Mouse (Mus musculus) stomach, postnatal 0 days (tissue): ENCODE measurements around the gene Ace3. TPM values are rescaled to one million over a fixed set of nuclear protein-coding genes. Genes with fewer than 3 reads are reported as not detected.

ENCODE experiments used
- ATAC-seq: fragments of 200-750 bp; cut with Nextera tagmentation; 2 replicates; pipeline ENCODE4 v1.8.0; 2017; ENCODE audit not compliant: low FRiP score, low TSS enrichment
- DNase-seq: peaks from one replicate; pipeline ENCODE4 v3.0.0-alpha.2; 2016; ENCODE audit warnings: low spot score
- H3K27ac ChIP-seq: fragments of 300-500 bp; sonication (generic); replicated peaks from 2 replicates; pipeline ENCODE4 v1.5.1; 2014; ENCODE audit warnings: mild to moderate bottlenecking, control low read depth
- H3K27me3 ChIP-seq: fragments of 300-500 bp; sonication (generic); 2 replicates; pipeline ENCODE4 v1.6.1; 2014; ENCODE audit warnings: low read length; ENCODE audit not compliant: control insufficient read depth, insufficient read depth
- H3K36me3 ChIP-seq: fragments of 300-500 bp; sonication (generic); 2 replicates; pipeline ENCODE4 v1.6.1; 2014; ENCODE audit warnings: low read length, mixed read lengths; ENCODE audit not compliant: control insufficient read depth, insufficient read depth
- H3K4me1 ChIP-seq: fragments of 300-500 bp; sonication (generic); replicated peaks from 2 replicates; pipeline ENCODE4 v1.6.1; 2014; ENCODE audit warnings: antibody characterized with exemption; ENCODE audit not compliant: control insufficient read depth, insufficient read depth
- H3K4me2 ChIP-seq: fragments of 300-500 bp; sonication (generic); replicated peaks from 2 replicates; pipeline ENCODE4 v1.6.1; 2014; ENCODE audit warnings: low read depth, mild to moderate bottlenecking, control low read depth, moderate library complexity
- H3K4me3 ChIP-seq: fragments of 300-500 bp; sonication (generic); 2 replicates; pipeline ENCODE4 v1.5.1; 2014; ENCODE audit warnings: low read depth, low read length, control low read depth
- H3K9ac ChIP-seq: fragments of 300-500 bp; sonication (generic); 2 replicates; pipeline ENCODE4 v1.6.1; 2014; ENCODE audit warnings: mild to moderate bottlenecking, low read length, control low read depth, mixed read lengths
- H3K9me3 ChIP-seq: fragments of 300-500 bp; sonication (generic); 2 replicates; pipeline ENCODE4 v1.6.1; 2016; ENCODE audit warnings: low read length; ENCODE audit not compliant: control insufficient read depth
- CTCF ChIP-seq: IDR thresholded peaks from 2 replicates; pipeline ENCODE4 v1.5.1; 2016; ENCODE audit warnings: antibody characterized with exemption, low read depth, mild to moderate bottlenecking, moderate library complexity
- EP300 ChIP-seq: optimal IDR thresholded peaks from 2 replicates; pipeline ENCODE3; 2016; ENCODE audit warnings: antibody characterized with exemption
- WGBS: fragments of 180-500 bp; shearing (Covaris S2); extraction: QIAGEN DNeasy Blood & Tissue Kit; methylation state at CpG from one replicate; pipeline ENCODE4 v1.1.7; 2014; 5-methylcytosine and 5-hydroxymethylcytosine counted together
- polyA plus RNA-seq: library from polyadenylated mRNA; unstranded; fragments of >200 nt; fragmentation: Nextera tagmentation; extraction: Ambion mirVana; gene quantifications from 2 replicates; pipeline ENCODE4 v1.2.1, GENCODE M21; 2015

The Ace3 gene
- polyA plus RNA-seq, 1 experiment from 2014 or later, result not detected

- ATAC-seq, result no peak
- Histone ChIP-seq H3K4me2 (no peak overlapping the region), H3K4me1 (no peaks in the 10 kb centered on the region), H3K27me3 (no peaks in the 10 kb centered on the region), H3K4me3 (no peak overlapping the region), H3K9ac (no peak overlapping the region), H3K36me3 (peaks cover 13% of the 10 kb centered on the region; the same call in 1 of the 2 replicates), H3K9me3 (no peaks in the 10 kb centered on the region), H3K27ac (no peak overlapping the region)
- 68% methylated on average over 9 of the region's 9 CpGs for WGBS
- TF ChIP-seq EP300 (no peak), CTCF (no peak)
- DNase-seq, result no peak
These were observed 52.1 kb downstream of the Ace3 start for GRCm38 (mm10) chr11:106046584-106046983.

DNA sequence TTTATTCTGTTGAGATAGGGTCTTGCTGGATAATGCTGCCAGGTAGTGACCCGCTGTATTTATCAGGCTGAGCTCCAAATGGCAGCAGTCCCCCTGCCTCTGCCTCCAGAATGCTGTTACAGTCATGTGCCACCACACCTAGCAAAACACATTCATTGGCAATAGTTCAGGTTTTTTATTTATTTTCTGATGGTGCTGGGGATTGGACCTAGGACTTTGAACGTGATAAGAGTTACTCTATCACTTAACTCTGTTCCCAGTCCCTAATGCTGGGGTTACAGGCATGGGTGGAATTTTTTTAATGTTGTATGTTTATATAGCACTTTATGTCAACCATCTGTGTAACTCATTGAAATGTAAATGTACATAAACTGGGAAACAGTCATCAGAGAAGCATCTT lies 59.4 kb downstream of the Ace3 start:
- WGBS, result 68% methylated on average over 2 of the region's 2 CpGs
- H3K9ac ChIP-seq, result no peak overlapping the region

DNA sequence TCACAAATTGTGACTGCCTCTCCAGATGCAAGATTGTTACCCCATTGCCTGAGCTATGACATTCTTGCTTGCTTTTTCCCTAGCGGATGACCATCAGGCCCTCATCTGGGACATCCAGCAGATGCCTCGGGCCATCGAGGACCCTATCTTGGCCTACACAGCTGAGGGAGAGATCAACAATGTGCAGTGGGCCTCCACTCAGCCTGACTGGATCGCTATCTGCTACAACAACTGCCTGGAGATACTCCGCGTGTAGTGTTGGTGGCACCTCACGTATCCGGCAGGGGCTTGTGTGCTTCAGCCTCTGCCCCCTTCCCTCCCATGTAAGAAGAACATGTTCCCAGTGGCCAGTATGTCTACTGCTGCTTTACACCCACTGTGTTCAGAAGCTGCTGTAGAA lies 60.1 kb downstream of the Ace3 start:
- ATAC-seq (no peak), DNase-seq (no peak)
- Histone ChIP-seq H3K27me3 (no peaks in the 10 kb centered on the region), H3K9ac (no peak overlapping the region), H3K9me3 (no peaks in the 10 kb centered on the region), H3K36me3 (peaks cover 52% of the 10 kb centered on the region), H3K4me1 (no peaks in the 10 kb centered on the region), H3K4me2 (no peak overlapping the region), H3K27ac (no peak overlapping the region), H3K4me3 (no peak overlapping the region)
- no peak for TF ChIP-seq CTCF
- 95% methylated on average over 8 of the region's 8 CpGs for WGBS

More for the DNA sequence above, 59.4 kb downstream of the Ace3 start:
- ATAC-seq (peak; percentile 80), DNase-seq (no peak)
- Histone ChIP-seq H3K36me3 (peaks cover 50% of the 10 kb centered on the region), H3K27me3 (no peaks in the 10 kb centered on the region), H3K27ac (no peak overlapping the region; the same call in 1 of the 2 replicates), H3K9me3 (no peaks in the 10 kb centered on the region), H3K4me3 (no peak overlapping the region), H3K4me2 (no peak overlapping the region), H3K4me1 (no peaks in the 10 kb centered on the region)
- no peak for TF ChIP-seq CTCF
- no peak for TF ChIP-seq EP300

Other genes starting within 250 kb of the Ace3 start
- gene Cyb561, start 41.3 kb upstream of the Ace3 start, polyA plus RNA-seq, result 56.1 and 58.3 TPM in 2 replicates
- gene Ace, start 26.7 kb upstream of the Ace3 start, polyA plus RNA-seq, result 2.1 and 2.4 TPM in 2 replicates
- gene Kcnh6, start 13.4 kb downstream of the Ace3 start, polyA plus RNA-seq, result 0.54 and 0.55 TPM in 2 replicates
- gene Dcaf7, start 42.2 kb downstream of the Ace3 start, polyA plus RNA-seq, result 25.9 and 28.1 TPM in 2 replicates
- 7.6 and 8.1 TPM in 2 replicates for gene Taco1, start 71.4 kb downstream of the Ace3 start, polyA plus RNA-seq
- 8.7 and 10.2 TPM in 2 replicates for gene Map3k3, start 89.9 kb downstream of the Ace3 start, polyA plus RNA-seq
- gene Gm10840, start 166.2 kb downstream of the Ace3 start, polyA plus RNA-seq, result not detected in 2 replicates
- gene Limd2, start 166.2 kb downstream of the Ace3 start, polyA plus RNA-seq, result 45.3 and 48.7 TPM in 2 replicates
- 9.9 and 11.8 TPM in 2 replicates for gene Strada, start 207.5 kb downstream of the Ace3 start, polyA plus RNA-seq
- gene Ccdc47, start 221.7 kb downstream of the Ace3 start, polyA plus RNA-seq, result 51.4 and 52.5 TPM in 2 replicates
- 27.2 TPM in 2 replicates for gene Ddx42, start 222.3 kb downstream of the Ace3 start, polyA plus RNA-seq